Mouse (Mus musculus) forebrain, embryonic 10.5 days (tissue): ENCODE data around the gene Vsig10l. TPM values are rescaled to one million over a fixed set of nuclear protein-coding genes. Genes with fewer than 3 reads are reported as not detected.
A peak's percentile ranks its signal among the peaks of the same experiment; 100 is the strongest.

Experiments used
- DNase-seq: peaks from one replicate; pipeline ENCODE4 v3.0.0-alpha.2; 2017; ENCODE audit warnings: low spot score; ENCODE audit errors: extremely low spot score
- H3K27ac ChIP-seq: fragments of 300-500 bp; sonication (generic); 2 replicates; pipeline ENCODE4 v1.5.1; 2016; ENCODE audit warnings: mild to moderate bottlenecking
- H3K27me3 ChIP-seq: fragments of 300-500 bp; sonication (generic); 2 replicates; pipeline ENCODE4 v1.6.1; 2016; ENCODE audit warnings: mild to moderate bottlenecking; ENCODE audit not compliant: poor library complexity, severe bottlenecking
- H3K36me3 ChIP-seq: fragments of 300-500 bp; sonication (generic); replicated peaks from 2 replicates; pipeline ENCODE4 v1.6.1; 2016; ENCODE audit warnings: mild to moderate bottlenecking, moderate library complexity
- H3K4me1 ChIP-seq: fragments of 300-500 bp; sonication (generic); 2 replicates; pipeline ENCODE4 v1.6.1; 2016
- H3K4me3 ChIP-seq: fragments of 300-500 bp; sonication (generic); 2 replicates; pipeline ENCODE4 v1.5.1; 2016; ENCODE audit warnings: mild to moderate bottlenecking, moderate library complexity
- H3K9me3 ChIP-seq: fragments of 300-500 bp; sonication (generic); 2 replicates; pipeline ENCODE4 v1.6.1; 2016; ENCODE audit warnings: mild to moderate bottlenecking, moderate library complexity
- WGBS: fragments of 180-500 bp; shearing (Covaris S2); methylation state at CpG from one replicate; pipeline ENCODE4 v1.1.7; 2016; 5-methylcytosine and 5-hydroxymethylcytosine counted together
- polyA plus RNA-seq: library from polyadenylated mRNA; unstranded; fragments of >200 nt; fragmentation: Nextera tagmentation; extraction: Ambion mirVana; gene quantifications from 2 replicates; pipeline ENCODE4 v1.2.1, GENCODE M21; 2016

Vsig10l gene
- polyA plus RNA-seq, 1 experiment from 2014 or later: 2.1 TPM

DNA sequence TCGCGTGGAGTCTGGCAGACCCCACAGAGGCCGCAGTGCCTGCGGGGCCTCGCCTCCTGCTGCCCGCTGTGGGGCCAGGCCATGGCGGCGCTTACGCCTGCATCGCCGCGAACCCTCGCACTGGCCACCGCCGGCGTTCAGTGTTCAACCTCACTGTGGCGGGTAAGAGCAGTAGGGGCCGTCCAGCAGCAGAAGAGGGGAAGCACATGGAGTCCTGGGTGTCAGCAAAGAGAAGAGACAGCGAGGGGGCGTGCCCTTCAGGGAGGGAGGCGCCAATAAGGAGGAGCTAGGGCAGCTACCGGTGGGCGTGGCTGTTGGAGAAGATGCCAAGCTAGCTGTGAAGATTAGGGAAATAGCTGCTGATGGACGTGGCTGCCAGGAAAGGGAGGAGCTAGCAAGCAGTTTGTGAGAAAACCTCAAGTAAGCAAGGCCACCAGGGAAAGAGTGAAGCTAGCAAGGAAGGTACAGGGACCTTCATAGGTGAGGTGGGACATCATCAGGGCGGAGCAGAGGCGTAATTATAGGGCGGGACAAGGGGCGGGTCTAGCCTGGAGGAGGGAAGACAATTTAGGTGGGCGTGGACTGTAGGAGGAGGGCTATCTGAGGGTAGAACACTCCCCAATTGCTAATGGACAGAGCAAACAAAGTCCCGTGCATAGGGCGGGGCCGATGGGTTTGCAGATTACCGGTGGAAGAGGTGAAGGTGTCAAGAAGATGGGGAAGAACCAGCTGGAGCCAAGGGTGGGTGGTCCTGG is 2.6 kb downstream of the Vsig10l start:
- peaks cover 49% of the 10 kb centered on the region for H3K27me3 ChIP-seq
- under 1% methylated on average over 33 of the region's 33 CpGs for WGBS

GRCm38 (mm10) chr7:43466099-43466694 is 3.2 kb downstream of the Vsig10l start:
- Histone ChIP-seq H3K36me3 (no peaks in the 10 kb centered on the region), H3K9me3 (no peaks in the 10 kb centered on the region), H3K4me1 (peaks cover 19% of the 10 kb centered on the region), H3K27ac (peak overlapping the region; percentile 36; the same call in 1 of the 2 replicates), H3K27me3 (peaks cover 49% of the 10 kb centered on the region), H3K4me3 (peak overlapping the region; percentile 59)
- WGBS: 1% methylated on average over 33 of the region's 33 CpGs
- DNase-seq: peak; percentile 79

More for the DNA sequence above, 2.6 kb downstream of the Vsig10l start:
- Histone ChIP-seq H3K4me1 (peaks cover 19% of the 10 kb centered on the region), H3K4me3 (peak overlapping the region; percentile 59), H3K9me3 (no peaks in the 10 kb centered on the region), H3K27ac (peak overlapping the region; percentile 62; the same call in 1 of the 2 replicates), H3K36me3 (no peaks in the 10 kb centered on the region)
- peak; percentile 85 for DNase-seq

DNA sequence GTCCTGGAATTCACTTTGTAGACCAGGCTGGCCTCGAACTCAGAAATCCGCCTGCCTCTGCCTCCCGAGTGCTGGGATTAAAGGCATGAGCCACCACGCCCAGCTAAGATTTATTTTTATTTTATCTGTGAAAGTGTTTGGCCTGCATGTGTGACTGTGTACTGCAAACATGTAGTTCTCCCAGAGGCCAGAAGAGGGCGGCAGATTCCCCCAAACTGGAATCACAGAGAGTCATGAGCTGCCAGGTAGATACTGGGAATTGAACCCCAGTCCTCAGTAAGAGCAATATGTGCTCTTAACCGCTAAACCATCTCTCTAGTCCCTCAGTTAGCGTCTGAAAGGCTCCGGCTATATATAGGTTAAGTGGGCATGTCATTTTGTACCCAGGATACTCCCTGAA is 7.4 kb downstream of the Vsig10l start:
- peaks cover 14% of the 10 kb centered on the region for H3K4me1 ChIP-seq
- WGBS: 48% methylated on average over 8 of the region's 8 CpGs
- H3K36me3 ChIP-seq: no peaks in the 10 kb centered on the region
- no peak overlapping the region for H3K4me3 ChIP-seq
- H3K27ac ChIP-seq: no peak overlapping the region
- peak; percentile 59 for DNase-seq
- H3K27me3 ChIP-seq: peaks cover 34% of the 10 kb centered on the region
- no peaks in the 10 kb centered on the region for H3K9me3 ChIP-seq

DNA sequence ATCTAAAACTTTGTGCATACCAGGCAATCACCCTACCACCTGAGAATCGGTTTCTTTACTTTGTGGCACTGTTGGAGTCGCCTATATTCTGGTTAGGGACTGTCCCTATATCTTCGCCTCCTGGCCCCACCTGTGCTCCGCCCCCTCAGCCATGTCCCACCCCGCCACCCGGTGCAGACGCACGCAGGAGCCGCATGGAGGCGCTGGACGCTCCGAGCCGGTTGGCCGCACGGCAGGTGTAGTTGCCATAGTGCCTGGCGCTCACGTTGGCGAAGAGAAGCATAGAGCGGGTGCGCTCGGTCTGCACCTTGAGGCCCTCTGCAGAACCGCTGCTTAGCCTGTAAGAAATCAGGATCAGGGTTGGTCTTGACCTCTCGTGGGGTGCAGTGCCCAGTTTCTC is 12.8 kb downstream of the Vsig10l start:
- Histone ChIP-seq H3K4me3 (no peak overlapping the region), H3K27ac (no peak overlapping the region), H3K9me3 (no peaks in the 10 kb centered on the region), H3K27me3 (peaks cover 54% of the 10 kb centered on the region), H3K36me3 (no peaks in the 10 kb centered on the region), H3K4me1 (peaks cover 18% of the 10 kb centered on the region)
- no peak for DNase-seq
- 4% methylated on average over 23 of the region's 23 CpGs for WGBS

- H3K4me3 ChIP-seq: no peak overlapping the region
- peaks cover 18% of the 10 kb centered on the region for H3K4me1 ChIP-seq
- 4% methylated on average over 13 of the region's 13 CpGs for WGBS
- no peak for DNase-seq
- H3K9me3 ChIP-seq: no peaks in the 10 kb centered on the region
- H3K27ac ChIP-seq: no peak overlapping the region
- peaks cover 54% of the 10 kb centered on the region for H3K27me3 ChIP-seq
- H3K36me3 ChIP-seq: no peaks in the 10 kb centered on the region
These were observed 13.4 kb downstream of the Vsig10l start for GRCm38 (mm10) chr7:43476376-43476775.

- H3K9me3 ChIP-seq: no peaks in the 10 kb centered on the region
- DNase-seq: no peak
- H3K27ac ChIP-seq: no peak overlapping the region
- peaks cover 23% of the 10 kb centered on the region for H3K4me1 ChIP-seq
- WGBS: 80% methylated on average over 3 of the region's 3 CpGs
- no peaks in the 10 kb centered on the region for H3K36me3 ChIP-seq
- H3K4me3 ChIP-seq: no peak overlapping the region
- peaks cover 34% of the 10 kb centered on the region for H3K27me3 ChIP-seq
These were observed 18.2 kb downstream of the Vsig10l start for GRCm38 (mm10) chr7:43481191-43481590.

- H3K27ac ChIP-seq: no peak overlapping the region
- peaks cover 15% of the 10 kb centered on the region for H3K4me1 ChIP-seq
- H3K9me3 ChIP-seq: no peaks in the 10 kb centered on the region
- no peaks in the 10 kb centered on the region for H3K36me3 ChIP-seq
- 73% methylated on average over 8 of the region's 8 CpGs for whole genome bisulfite sequencing
- DNase-seq: no peak
- peaks cover 24% of the 10 kb centered on the region for H3K27me3 ChIP-seq
- no peak overlapping the region for H3K4me3 ChIP-seq
These were observed 19.3 kb downstream of the Vsig10l start for GRCm38 (mm10) chr7:43482090-43482716.

GRCm38 (mm10) chr7:43483236-43483635 is 20.3 kb downstream of the Vsig10l start:
- no peak overlapping the region for H3K4me3 ChIP-seq
- H3K27me3 ChIP-seq: peaks cover 13% of the 10 kb centered on the region
- H3K4me1 ChIP-seq: peaks cover 15% of the 10 kb centered on the region
- 16% methylated on average over 10 of the region's 10 CpGs for WGBS
- H3K27ac ChIP-seq: no peak overlapping the region
- H3K9me3 ChIP-seq: no peaks in the 10 kb centered on the region
- DNase-seq: no peak
- H3K36me3 ChIP-seq: no peaks in the 10 kb centered on the region

DNA sequence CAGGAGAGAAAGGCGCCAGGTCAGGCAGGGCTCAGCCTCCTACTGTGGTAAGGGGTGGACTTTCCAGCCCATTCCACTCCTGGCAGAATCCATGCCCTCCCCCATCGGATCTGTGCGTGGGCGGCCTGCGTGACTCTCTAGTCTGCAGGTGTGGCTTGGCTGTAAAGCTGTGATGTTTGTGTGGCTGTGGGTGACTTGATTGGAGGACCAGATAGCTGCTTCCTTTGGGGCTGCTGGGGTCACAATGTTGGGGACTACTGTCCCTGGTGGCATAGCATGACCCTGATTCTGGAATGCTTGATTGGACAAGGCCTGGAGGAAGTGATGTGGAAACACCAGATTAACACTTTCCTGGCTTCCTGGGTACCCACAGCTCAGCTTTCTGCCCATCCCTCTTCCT is 25.7 kb downstream of the Vsig10l start:
- DNase-seq: no peak
- H3K27me3 ChIP-seq: peaks cover 23% of the 10 kb centered on the region
- WGBS: 42% methylated on average over 5 of the region's 5 CpGs
- no peaks in the 10 kb centered on the region for H3K9me3 ChIP-seq
- peaks cover 25% of the 10 kb centered on the region for H3K4me1 ChIP-seq
- H3K4me3 ChIP-seq: peak overlapping the region; percentile 79; the same call in 1 of the 2 replicates
- H3K36me3 ChIP-seq: no peaks in the 10 kb centered on the region
- no peak overlapping the region for H3K27ac ChIP-seq

DNA sequence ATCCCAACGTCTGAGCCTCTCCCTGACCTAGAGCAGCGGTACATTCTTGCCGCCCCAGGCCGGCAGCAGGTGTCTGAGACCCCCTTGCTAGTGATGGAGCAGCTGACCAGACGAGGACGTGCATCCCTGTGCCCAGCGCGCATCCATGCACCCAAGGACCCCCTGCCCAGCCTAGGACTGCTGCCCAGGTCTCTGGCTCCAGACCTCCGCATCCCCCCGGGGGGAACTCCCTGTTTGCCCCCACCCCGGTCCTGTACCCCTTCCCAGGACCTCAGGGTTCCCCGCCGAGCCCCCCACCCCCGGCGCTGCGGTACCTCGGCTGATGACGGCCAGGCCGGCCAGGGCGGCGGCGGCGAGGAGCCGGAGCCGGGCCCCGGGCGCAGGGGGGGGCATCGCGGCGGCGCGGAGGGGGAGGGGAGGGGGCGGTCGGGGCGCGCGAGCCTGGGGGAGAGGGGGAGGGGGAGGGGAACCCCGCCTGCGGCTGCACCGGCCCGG is 26.7 kb downstream of the Vsig10l start, which contains the start of gene Iglon5:
Gene Iglon5, minus strand, starts transcription at position 445 of the 495 bp plus-strand sequence.
- Histone ChIP-seq H3K27ac (peak within 1 kb of the TSS; percentile 92), H3K36me3 (no peaks in the 10 kb centered on the region), H3K4me1 (peaks cover 25% of the 10 kb centered on the region), H3K27me3 (peaks cover 27% of the 10 kb centered on the region), H3K9me3 (no peaks in the 10 kb centered on the region), H3K4me3 (peak within 1 kb of the TSS; percentile 79)
- WGBS: 2% methylated on average over 26 of the region's 41 CpGs
- peak; percentile 29 for DNase-seq

DNA sequence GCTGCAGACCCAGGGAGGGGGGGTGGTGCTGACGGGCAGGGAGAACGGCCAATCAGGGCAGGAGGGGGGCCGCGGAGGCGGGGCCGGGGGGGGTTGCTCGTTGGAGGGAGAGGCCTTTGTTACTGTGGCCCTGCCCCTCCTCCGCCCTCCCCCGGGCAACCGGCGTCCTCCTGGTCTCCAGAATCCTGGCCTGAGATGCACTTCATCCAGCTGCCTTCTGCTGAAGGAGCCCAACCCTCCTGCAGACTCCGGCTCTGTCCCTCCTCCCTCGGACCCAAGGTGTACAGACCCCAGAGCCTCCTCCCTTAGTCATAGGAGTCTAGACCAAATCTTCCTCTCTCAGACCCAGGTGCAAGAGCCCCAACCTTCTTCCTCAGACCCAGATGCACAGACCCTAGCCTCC is 27.2 kb downstream of the Vsig10l start:
- under 1% methylated on average over 7 of the region's 13 CpGs for WGBS
- Histone ChIP-seq H3K4me3 (peak overlapping the region; percentile 79), H3K9me3 (no peaks in the 10 kb centered on the region), H3K4me1 (peaks cover 25% of the 10 kb centered on the region), H3K27ac (peak overlapping the region; percentile 92), H3K36me3 (no peaks in the 10 kb centered on the region), H3K27me3 (peaks cover 32% of the 10 kb centered on the region)
- DNase-seq: peak; percentile 82

- H3K27ac ChIP-seq: peak overlapping the region; percentile 92; the same call in 1 of the 2 replicates
- WGBS: 75% methylated on average over 9 of the region's 9 CpGs
- no peak for DNase-seq
- H3K36me3 ChIP-seq: no peaks in the 10 kb centered on the region
- H3K9me3 ChIP-seq: no peaks in the 10 kb centered on the region
- peak overlapping the region; percentile 79; the same call in 1 of the 2 replicates for H3K4me3 ChIP-seq
- H3K4me1 ChIP-seq: peaks cover 27% of the 10 kb centered on the region
- H3K27me3 ChIP-seq: peaks cover 37% of the 10 kb centered on the region
These were observed 27.9 kb downstream of the Vsig10l start for GRCm38 (mm10) chr7:43490861-43491260.
